Mouse (Mus musculus) inflammation-experienced regulatory T-cells (primary cell): ENCODE data around the gene Gpbp1l1. TPM values are rescaled to one million over a fixed set of nuclear protein-coding genes. Genes with fewer than 3 reads are reported as not detected.

Source experiments
- polyA plus RNA-seq, 2 experiments: library from polyadenylated mRNA; unstranded; fragments of 100-300 nt; shearing (Covaris generic); gene quantifications; one replicate each; pipeline ENCODE4 v1.2.1; 2017

The Gpbp1l1 gene
- 10 to 100 TPM; 44.7 to 46.2 TPM for polyA plus RNA-seq

GRCm38 (mm10) chr4:116557306-116558121 lies at the start of gene Gpbp1l1:
Gene Gpbp1l1, plus strand, starts transcription at chr4:116557658.

DNA sequence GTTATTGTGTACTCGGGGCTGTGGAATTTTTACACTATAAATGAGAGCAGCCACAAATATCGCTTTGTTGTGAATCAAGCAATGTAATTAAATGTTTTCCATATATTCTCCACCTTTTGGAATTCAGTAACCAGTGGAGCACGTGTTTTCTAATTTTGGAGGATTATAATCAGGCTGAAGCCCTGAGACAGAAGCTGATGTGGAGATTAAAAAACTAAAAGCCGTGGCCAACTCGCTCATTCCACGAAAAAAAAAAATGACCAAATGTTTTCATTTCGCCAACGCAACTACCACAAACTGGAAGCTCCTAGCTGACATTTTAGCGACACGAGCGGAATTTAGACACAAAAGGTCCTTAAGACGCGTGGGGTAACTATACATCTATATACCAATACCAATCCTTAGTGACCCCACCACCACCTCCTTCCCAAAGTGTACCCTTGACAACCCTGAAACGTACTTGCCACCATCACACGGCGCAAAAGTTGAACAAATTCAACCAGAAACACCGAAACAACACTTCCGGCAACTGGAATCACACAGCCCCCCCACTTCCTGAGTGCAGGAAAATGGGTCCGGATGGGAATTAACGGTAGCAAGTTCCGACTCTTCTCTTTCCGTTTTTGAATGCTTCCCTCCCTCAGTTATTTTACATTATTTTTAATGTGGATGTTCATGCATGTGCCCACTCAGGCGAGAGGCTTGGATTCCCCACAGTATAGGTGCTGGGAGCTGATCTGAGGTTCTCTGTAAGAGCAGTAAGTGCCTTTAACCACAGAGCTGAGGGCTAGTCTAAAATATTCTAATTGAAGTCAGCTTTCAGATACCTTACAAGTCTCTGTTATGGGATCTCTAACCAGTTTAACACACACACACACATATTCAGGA lies 1.8 kb upstream of the Gpbp1l1 start, which contains the start of gene Tmem69:
Gene Tmem69 (minus strand): TSS at position 524 of the 888 bp plus-strand sequence.

GRCm38 (mm10) chr4:116596379-116596778 lies 38.9 kb downstream of the Gpbp1l1 start, which contains the start of gene Ccdc17:
Gene Ccdc17, plus strand, starts transcription at chr4:116596654.

DNA sequence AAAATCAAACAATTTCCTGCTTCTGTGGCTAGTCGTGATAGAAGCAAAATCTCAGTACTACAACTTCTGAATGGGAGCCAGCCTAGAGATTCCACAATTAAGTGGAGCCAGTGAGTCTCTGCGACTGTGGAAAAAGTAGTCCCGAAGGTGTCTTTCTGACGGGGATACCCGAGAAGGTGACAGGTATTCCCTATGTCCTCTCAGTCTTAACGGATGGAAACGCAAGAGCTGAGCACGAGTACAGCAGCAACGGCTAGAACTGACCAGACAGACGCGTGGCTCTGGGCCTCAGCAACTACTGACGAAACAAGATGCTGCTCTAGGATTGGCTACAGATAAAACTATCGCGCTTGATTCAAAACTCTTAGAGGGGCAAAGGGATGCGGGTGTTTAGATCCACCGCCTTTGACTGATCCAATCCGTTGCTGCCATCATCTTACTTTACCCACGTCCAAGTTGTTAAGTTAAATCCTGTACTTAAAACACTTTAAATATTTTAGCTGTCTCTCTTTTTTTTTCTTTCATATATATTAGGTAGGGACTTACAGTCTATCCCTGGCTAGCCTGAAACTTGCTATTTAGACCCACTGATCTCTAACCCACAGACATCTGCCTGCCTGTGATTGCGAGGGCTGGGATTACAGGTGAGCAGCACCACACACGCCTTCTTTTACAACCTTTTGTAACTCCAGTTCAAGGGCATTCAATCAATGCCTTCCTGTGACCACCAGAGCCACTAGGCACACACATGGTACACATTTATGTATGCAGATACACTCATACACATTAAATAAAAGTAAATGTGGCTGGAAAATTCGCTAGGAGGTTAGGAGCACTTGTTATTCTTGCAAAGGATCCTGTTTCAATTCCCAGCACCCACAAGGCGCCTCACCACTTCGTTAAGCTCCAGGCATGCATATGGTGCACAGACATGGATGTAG lies 70.5 kb downstream of the Gpbp1l1 start, which contains the start of gene Nasp:
Gene Nasp (minus strand): TSS at position 220 of the 941 bp plus-strand sequence.

Other genes starting within 250 kb of the Gpbp1l1 start
- gene Mast2, start 93.5 kb upstream of the Gpbp1l1 start, polyA plus RNA-seq, result 10 to 100 TPM; 16.0 to 18.4 TPM
- 10 to 100 TPM; 16.8 to 19.6 TPM for gene Ipp, start 50.1 kb upstream of the Gpbp1l1 start, polyA plus RNA-seq
- 10 to 100 TPM; 20.2 to 23.2 TPM for gene Tmem69, start 1.7 kb upstream of the Gpbp1l1 start, polyA plus RNA-seq
- 10 to 100 TPM; 15.4 to 17.5 TPM for gene Ccdc17, start 39.0 kb downstream of the Gpbp1l1 start, polyA plus RNA-seq
- gene Nasp, start 70.3 kb downstream of the Gpbp1l1 start, polyA plus RNA-seq, result 10 to 100 TPM; 37.6 to 41.0 TPM
- 100 to 1,000 TPM; 260 to 321 TPM for gene Akr1a1, start 94.0 kb downstream of the Gpbp1l1 start, polyA plus RNA-seq
- 100 to 1,000 TPM; 532 to 563 TPM for gene Prdx1, start 127.9 kb downstream of the Gpbp1l1 start, polyA plus RNA-seq
- gene Mmachc, start 150.7 kb downstream of the Gpbp1l1 start, polyA plus RNA-seq, result 10 to 100 TPM in 1 of 2 experiments, 1 to 10 TPM in 1; 9.6 to 10.3 TPM
- 10 to 100 TPM; 15.9 to 22.0 TPM for gene Ccdc163, start 150.9 kb downstream of the Gpbp1l1 start, polyA plus RNA-seq
- 1 to 10 TPM; 5.3 to 8.3 TPM for gene Tesk2, start 163.3 kb downstream of the Gpbp1l1 start, polyA plus RNA-seq
- gene Toe1, start 250.0 kb downstream of the Gpbp1l1 start, polyA plus RNA-seq, result 10 to 100 TPM; 39.8 to 43.6 TPM